Comparison of ENCODE assay signal across 16 mouse cellular contexts in genomic region chr14:54164874-54165273, GRCm38 (mm10).
"Had no signal": no experiment of that assay in that cellular context is flagged by ENCODE, and none has a peak within 500 bp of the region (broad histone marks: within the 10 kb centered on the region; RNA-seq: fewer than 3 reads in every experiment).

No protein-coding gene starts in this region.

- H3K9me3 ChIP-seq: limb, embryonic 12.5 days; liver, embryonic 13.5 days; lung, embryonic 15.5 days; midbrain, embryonic 13.5 days; neural tube, embryonic 12.5 days had no signal

- H3K4me2 ChIP-seq: limb, embryonic 12.5 days; liver, embryonic 13.5 days; lung, embryonic 15.5 days; midbrain, embryonic 13.5 days; neural tube, embryonic 12.5 days had no signal

- H3K4me3 ChIP-seq: layer of hippocampus, adult 2 months; limb, embryonic 12.5 days; liver, embryonic 13.5 days; lung, embryonic 15.5 days; midbrain, embryonic 13.5 days; myocyte; neural tube, embryonic 12.5 days had no signal

- H3K4me1 ChIP-seq: liver, embryonic 13.5 days; neural tube, embryonic 12.5 days had no signal

- H3K36me3 ChIP-seq: limb, embryonic 12.5 days; liver, embryonic 13.5 days; lung, embryonic 15.5 days; midbrain, embryonic 13.5 days; neural tube, embryonic 12.5 days had no signal

- H3K9ac ChIP-seq: limb, embryonic 12.5 days; liver, embryonic 13.5 days; liver, postnatal 0 days; lung, embryonic 15.5 days; midbrain, embryonic 13.5 days; neural tube, embryonic 12.5 days had no signal

- H3K27me3 ChIP-seq: limb, embryonic 12.5 days; lung, embryonic 15.5 days; midbrain, embryonic 13.5 days; neural tube, embryonic 12.5 days had no signal

- DNase-seq: kidney, adult 9 months; kidney, postnatal 4 days; liver; liver, embryonic 13.5 days; liver, postnatal 0 days; lung, postnatal 14 days; right cerebral cortex, postnatal 4 days; spleen, adult 18-20 months had no signal

- H3K27ac ChIP-seq: kidney, postnatal 0 days; layer of hippocampus, adult 2 months; limb, embryonic 12.5 days; liver, embryonic 13.5 days; lung, embryonic 15.5 days; macrophage; midbrain, embryonic 13.5 days; neural tube, embryonic 12.5 days had no signal

- ATAC-seq: liver, postnatal 0 days; midbrain, embryonic 13.5 days had no signal
